Mouse (Mus musculus) spleen, adult 2 months (tissue): Measurements from ENCODE around the gene Gm7075.
A peak's percentile ranks its signal among the peaks of the same experiment; 100 is the strongest.

ENCODE experiments used
- CTCF ChIP-seq: fragments of 200-500 bp; IDR thresholded peaks from 2 replicates; pipeline ENCODE4 v1.5.1; 2011; ENCODE audit warnings: mild to moderate bottlenecking, inconsistent platforms; ENCODE audit not compliant: insufficient read depth, insufficient read length, insufficient replicate concordance; ENCODE audit errors: extremely low read depth
- POLR2A ChIP-seq: fragments of 200-500 bp; IDR thresholded peaks from 2 replicates; pipeline ENCODE4 v1.6.1; 2011; ENCODE audit warnings: low read depth, low read length, inconsistent platforms

GRCm38 (mm10) chr10:63421739-63422735 lies at the start of gene Gm7075:
- peak; percentile 38; the same call in 1 of the 2 replicates for TF ChIP-seq CTCF
- TF ChIP-seq POLR2A, result no peak
